Mouse (Mus musculus) heart, embryonic 10.5 days (tissue): ENCODE data around the gene Mettl18. TPM values are rescaled to one million over a fixed set of nuclear protein-coding genes. Genes with fewer than 3 reads are reported as not detected.
A peak's percentile ranks its signal among the peaks of the same experiment; 100 is the strongest.

ENCODE experiments used
- DNase-seq: peaks from one replicate; pipeline ENCODE4 v3.0.0-alpha.2; 2017; ENCODE audit warnings: low spot score
- H3K27ac ChIP-seq: fragments of 300-500 bp; sonication (generic); 2 replicates; pipeline ENCODE4 v1.5.1; 2016; ENCODE audit warnings: mild to moderate bottlenecking
- H3K27me3 ChIP-seq: fragments of 300-500 bp; sonication (generic); 2 replicates; pipeline ENCODE4 v1.6.1; 2016; ENCODE audit warnings: mild to moderate bottlenecking; ENCODE audit not compliant: poor library complexity, insufficient read depth, severe bottlenecking
- H3K36me3 ChIP-seq: fragments of 300-500 bp; sonication (generic); 2 replicates; pipeline ENCODE4 v1.6.1; 2016; ENCODE audit warnings: mild to moderate bottlenecking, moderate library complexity
- H3K4me1 ChIP-seq: fragments of 300-500 bp; sonication (generic); 2 replicates; pipeline ENCODE4 v1.6.1; 2016; ENCODE audit warnings: mild to moderate bottlenecking
- H3K4me3 ChIP-seq: fragments of 300-500 bp; sonication (generic); 2 replicates; pipeline ENCODE4 v1.5.1; 2016; ENCODE audit warnings: mild to moderate bottlenecking, moderate library complexity
- H3K9me3 ChIP-seq: fragments of 300-500 bp; sonication (generic); 2 replicates; pipeline ENCODE4 v1.6.1; 2016; ENCODE audit warnings: mild to moderate bottlenecking, moderate library complexity
- WGBS: fragments of 180-500 bp; shearing (Covaris S2); methylation state at CpG from one replicate; pipeline ENCODE4 v1.1.7; 2016; 5-methylcytosine and 5-hydroxymethylcytosine counted together
- polyA plus RNA-seq: library from polyadenylated mRNA; unstranded; fragments of >200 nt; fragmentation: Nextera tagmentation; extraction: Ambion mirVana; gene quantifications from 2 replicates; pipeline ENCODE4 v1.2.1, GENCODE M21; 2016

Gene Mettl18
- 8.3 and 8.9 TPM in 2 replicates for polyA plus RNA-seq

GRCm38 (mm10) chr1:163994721-163995608, at the start of gene Mettl18, which contains the start of gene BC055324:
Gene Mettl18 (plus strand): TSS chr1:163994889.
Gene BC055324 (minus strand): TSS chr1:163994796.
- H3K27me3 ChIP-seq = no peaks in the 10 kb centered on the region
- 4% methylated on average over 43 of the region's 43 CpGs for WGBS
- H3K27ac ChIP-seq = peak within 1 kb of the TSS; percentile 92

DNA sequence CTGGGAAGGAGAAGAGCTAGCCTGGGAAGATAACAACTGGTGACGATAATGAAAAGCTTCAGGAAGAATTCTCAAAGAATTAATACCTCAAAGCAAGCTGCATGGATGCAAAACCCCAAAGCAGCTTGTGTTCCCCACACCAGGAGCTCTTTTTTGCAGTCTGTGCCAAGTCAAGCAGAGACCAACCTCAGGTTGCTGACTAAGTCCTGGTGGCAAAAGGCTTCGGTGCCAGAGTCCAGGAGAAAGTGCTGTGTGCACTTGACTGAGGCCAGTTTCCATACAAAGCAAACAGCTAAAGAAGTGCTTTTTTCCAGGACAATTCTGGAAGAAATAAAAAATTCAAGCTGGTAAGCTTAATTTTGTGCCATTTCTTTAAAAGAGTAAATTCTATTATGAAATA, 41.3 kb upstream of the Mettl18 start:
- Histone ChIP-seq H3K9me3 (no peaks in the 10 kb centered on the region), H3K27ac (no peak overlapping the region), H3K27me3 (no peaks in the 10 kb centered on the region), H3K4me1 (no peaks in the 10 kb centered on the region), H3K4me3 (no peak overlapping the region), H3K36me3 (peaks cover 91% of the 10 kb centered on the region)
- WGBS = 77% methylated on average over 2 of the region's 2 CpGs
- DNase-seq = no peak

More at GRCm38 (mm10) chr1:163994721-163995608, at the start of gene Mettl18, which contains the start of gene BC055324:
- peak within 1 kb of the TSS; percentile 78 for H3K4me3 ChIP-seq
- DNase-seq = peak; percentile 97
- 0 out of 2 replicates have a peak, but pooled peaks cover 2% of the 10 kb centered on the region for H3K36me3 ChIP-seq
- 0 out of 2 replicates have a peak, but pooled peaks cover 5% of the 10 kb centered on the region for H3K4me1 ChIP-seq
- H3K9me3 ChIP-seq = no peaks in the 10 kb centered on the region

- 84% methylated on average over 3 of the region's 3 CpGs for WGBS
- Histone ChIP-seq H3K36me3 (peaks cover 75% of the 10 kb centered on the region), H3K27ac (no peak overlapping the region)
Measured at GRCm38 (mm10) chr1:163958036-163958435, 36.7 kb upstream of the Mettl18 start.

DNA sequence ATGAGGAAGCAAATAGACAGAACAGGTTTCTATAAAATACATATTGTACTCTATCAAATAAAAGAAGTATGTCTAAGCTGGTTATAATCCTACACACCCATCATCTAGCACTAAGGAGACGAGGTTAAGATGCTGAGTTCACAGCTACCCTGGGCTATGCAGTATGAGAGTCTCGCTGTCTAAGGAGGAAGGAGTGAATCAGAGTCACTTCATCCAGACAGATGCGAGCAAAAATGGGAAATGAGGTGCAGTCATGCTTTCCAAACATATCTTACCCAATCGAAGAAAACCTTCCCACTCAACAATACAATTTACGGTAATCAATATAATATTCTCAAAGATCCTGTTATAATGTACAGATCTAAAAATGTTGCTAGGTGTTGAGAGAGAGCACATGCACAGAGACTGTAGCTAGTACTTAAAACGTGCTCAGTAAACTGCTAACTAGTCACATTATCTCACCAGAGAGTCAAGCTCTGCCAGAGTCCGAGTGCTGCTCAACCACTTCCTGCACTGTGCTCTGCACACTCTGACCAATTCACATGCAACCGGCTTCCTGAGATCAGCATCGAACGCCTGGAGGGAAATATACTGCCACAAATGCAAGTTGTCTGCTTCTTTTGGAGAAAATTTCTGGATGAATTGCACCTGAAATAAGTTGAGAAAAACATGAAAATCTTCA, 30.5 kb upstream of the Mettl18 start:
- Histone ChIP-seq H3K4me1 (no peaks in the 10 kb centered on the region), H3K36me3 (peaks cover 47% of the 10 kb centered on the region), H3K9me3 (no peaks in the 10 kb centered on the region), H3K27me3 (no peaks in the 10 kb centered on the region), H3K27ac (no peak overlapping the region), H3K4me3 (no peak overlapping the region)
- 89% methylated on average over 10 of the region's 10 CpGs for WGBS
- no peak for DNase-seq

More at GRCm38 (mm10) chr1:163958036-163958435, 36.7 kb upstream of the Mettl18 start:
- Histone ChIP-seq H3K27me3 (no peaks in the 10 kb centered on the region), H3K9me3 (no peaks in the 10 kb centered on the region), H3K4me1 (no peaks in the 10 kb centered on the region), H3K4me3 (no peak overlapping the region)
- DNase-seq = no peak

- Histone ChIP-seq H3K36me3 (peaks cover 18% of the 10 kb centered on the region), H3K27me3 (no peaks in the 10 kb centered on the region), H3K4me3 (no peak overlapping the region), H3K9me3 (no peaks in the 10 kb centered on the region), H3K4me1 (peaks cover 11% of the 10 kb centered on the region; the same call in 1 of the 2 replicates), H3K27ac (no peak overlapping the region)
- no peak for DNase-seq
- 86% methylated on average over 1 of the region's 1 CpGs for WGBS
Measured at GRCm38 (mm10) chr1:163974471-163974870, 20.2 kb upstream of the Mettl18 start.

- H3K27me3 ChIP-seq = no peaks in the 10 kb centered on the region
- H3K4me3 ChIP-seq = no peak overlapping the region
- 92% methylated on average over 2 of the region's 2 CpGs for WGBS
- peaks cover 7% of the 10 kb centered on the region; the same call in 1 of the 2 replicates for H3K4me1 ChIP-seq
- no peaks in the 10 kb centered on the region for H3K9me3 ChIP-seq
- H3K36me3 ChIP-seq = peaks cover 24% of the 10 kb centered on the region
- H3K27ac ChIP-seq = no peak overlapping the region
- no peak for DNase-seq
Measured at GRCm38 (mm10) chr1:163975088-163975487, 19.6 kb upstream of the Mettl18 start.

- Histone ChIP-seq H3K27me3 (no peaks in the 10 kb centered on the region), H3K27ac (no peak overlapping the region), H3K9me3 (no peaks in the 10 kb centered on the region), H3K36me3 (peaks cover 34% of the 10 kb centered on the region), H3K4me3 (no peak overlapping the region), H3K4me1 (0 out of 2 replicates have a peak, but pooled peaks cover 3% of the 10 kb centered on the region)
- 83% methylated on average over 1 of the region's 1 CpGs for WGBS
- no peak for DNase-seq
Measured at GRCm38 (mm10) chr1:163976515-163976914, 18.2 kb upstream of the Mettl18 start.

- Histone ChIP-seq H3K27me3 (no peaks in the 10 kb centered on the region), H3K27ac (no peak overlapping the region), H3K4me3 (no peak overlapping the region), H3K9me3 (no peaks in the 10 kb centered on the region), H3K36me3 (peaks cover 8% of the 10 kb centered on the region), H3K4me1 (0 out of 2 replicates have a peak, but pooled peaks cover 5% of the 10 kb centered on the region)
- WGBS = 76% methylated on average over 4 of the region's 4 CpGs
- no peak for DNase-seq
Measured at GRCm38 (mm10) chr1:163992371-163992770, 2.3 kb upstream of the Mettl18 start.

- H3K36me3 ChIP-seq = 0 out of 2 replicates have a peak, but pooled peaks cover 2% of the 10 kb centered on the region
- 2% methylated on average over 38 of the region's 38 CpGs for WGBS
Measured at GRCm38 (mm10) chr1:163994173-163994720, 442 bp upstream of the Mettl18 start.

GRCm38 (mm10) chr1:163995609-163995913, 872 bp downstream of the Mettl18 start:
- Histone ChIP-seq H3K36me3 (0 out of 2 replicates have a peak, but pooled peaks cover 2% of the 10 kb centered on the region), H3K27ac (no peak overlapping the region), H3K4me3 (peak overlapping the region; percentile 78), H3K27me3 (no peaks in the 10 kb centered on the region), H3K9me3 (no peaks in the 10 kb centered on the region), H3K4me1 (0 out of 2 replicates have a peak, but pooled peaks cover 5% of the 10 kb centered on the region)
- 64% methylated on average over 2 of the region's 2 CpGs for WGBS
- no peak for DNase-seq

More at GRCm38 (mm10) chr1:163994173-163994720, 442 bp upstream of the Mettl18 start:
- Histone ChIP-seq H3K4me3 (peak overlapping the region; percentile 78), H3K4me1 (0 out of 2 replicates have a peak, but pooled peaks cover 5% of the 10 kb centered on the region), H3K27ac (peak overlapping the region; percentile 92), H3K9me3 (no peaks in the 10 kb centered on the region), H3K27me3 (no peaks in the 10 kb centered on the region)
- DNase-seq = no peak

DNA sequence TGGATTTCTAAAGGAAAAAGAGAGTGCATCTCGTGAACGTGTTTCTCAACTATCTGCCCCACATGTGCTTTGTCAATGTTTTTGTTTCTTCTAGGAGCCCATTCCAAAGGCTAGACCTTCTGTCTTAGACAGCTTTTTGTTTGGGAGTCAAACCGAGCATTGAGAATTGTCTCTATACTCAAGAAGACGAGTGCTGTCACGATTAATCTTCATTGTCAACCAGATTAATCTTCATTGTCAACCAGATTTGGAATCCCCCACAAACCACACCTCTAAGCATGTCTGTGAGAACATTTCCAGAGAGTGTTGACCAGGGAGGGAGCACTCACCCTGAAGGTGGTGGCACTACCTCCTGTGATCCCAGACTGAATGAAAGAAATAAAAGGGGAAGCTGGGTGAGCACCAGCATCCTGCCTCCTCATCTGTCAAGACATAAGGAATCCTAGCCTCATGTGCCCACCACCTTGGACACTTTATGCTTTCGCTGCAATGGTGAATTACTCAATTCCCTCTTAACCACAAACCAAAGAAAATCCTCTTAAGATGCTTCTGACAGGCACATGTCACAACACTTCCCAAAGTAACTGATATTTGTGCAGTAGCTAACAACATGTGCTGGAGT, 7.3 kb downstream of the Mettl18 start:
- DNase-seq = no peak
- H3K4me3 ChIP-seq = no peak overlapping the region
- H3K9me3 ChIP-seq = no peaks in the 10 kb centered on the region
- no peaks in the 10 kb centered on the region for H3K36me3 ChIP-seq
- 67% methylated on average over 6 of the region's 6 CpGs for WGBS
- H3K27ac ChIP-seq = no peak overlapping the region
- H3K4me1 ChIP-seq = no peaks in the 10 kb centered on the region
- H3K27me3 ChIP-seq = no peaks in the 10 kb centered on the region

- Histone ChIP-seq H3K4me1 (no peaks in the 10 kb centered on the region), H3K27ac (no peak overlapping the region), H3K4me3 (no peak overlapping the region), H3K27me3 (no peaks in the 10 kb centered on the region), H3K36me3 (no peaks in the 10 kb centered on the region), H3K9me3 (no peaks in the 10 kb centered on the region)
- WGBS = 63% methylated on average over 3 of the region's 3 CpGs
- no peak for DNase-seq
Measured at GRCm38 (mm10) chr1:164004311-164004710, 9.6 kb downstream of the Mettl18 start.
